Mouse (Mus musculus) megakaryocyte, embryonic 14.5 days (primary cell): Measurements from ENCODE around the gene Gpr137. TPM values are rescaled to one million over a fixed set of nuclear protein-coding genes. Genes with fewer than 3 reads are reported as not detected.
"Not testable (repeated sequence)": the region's sequence is repeated elsewhere in the genome, so short reads cannot be mapped to it uniquely, and the experiment has no call there.

Source experiments
- H3K27me3 ChIP-seq: replicated peaks from 2 replicates; pipeline ENCODE3; 2012; ENCODE audit warnings: inconsistent platforms
- H3K36me3 ChIP-seq: replicated peaks from 2 replicates; pipeline ENCODE3; 2012; ENCODE audit warnings: low read length, inconsistent platforms, mixed read lengths
- H3K4me1 ChIP-seq: 2 replicates; pipeline ENCODE4 v1.6.1; 2012; ENCODE audit warnings: inconsistent platforms
- H3K4me3 ChIP-seq: replicated peaks from 2 replicates; pipeline ENCODE3; 2012; ENCODE audit warnings: moderate library complexity, mild to moderate bottlenecking, inconsistent platforms
- H3K9me3 ChIP-seq: 2 replicates; pipeline ENCODE4 v1.6.1; 2012; ENCODE audit warnings: inconsistent platforms
- FLI1 ChIP-seq: IDR thresholded peaks from 2 replicates; pipeline ENCODE4 v1.6.1; 2012; ENCODE audit warnings: low read length, inconsistent platforms, mixed read lengths
- GATA1 ChIP-seq: IDR thresholded peaks from 3 replicates; pipeline ENCODE4 v1.6.1; 2012; ENCODE audit warnings: mixed read lengths, low read length, inconsistent platforms, borderline replicate concordance
- polyA plus RNA-seq: library from polyadenylated mRNA; stranded (reverse); fragments of >175 nt; gene quantifications from 2 replicates; pipeline ENCODE4 v1.2.3, GENCODE M21; 2012; ENCODE audit warnings: low replicate concordance; ENCODE audit not compliant: insufficient read depth

Gene Gpr137
- polyA plus RNA-seq, 1 experiment, result 118 TPM

DNA sequence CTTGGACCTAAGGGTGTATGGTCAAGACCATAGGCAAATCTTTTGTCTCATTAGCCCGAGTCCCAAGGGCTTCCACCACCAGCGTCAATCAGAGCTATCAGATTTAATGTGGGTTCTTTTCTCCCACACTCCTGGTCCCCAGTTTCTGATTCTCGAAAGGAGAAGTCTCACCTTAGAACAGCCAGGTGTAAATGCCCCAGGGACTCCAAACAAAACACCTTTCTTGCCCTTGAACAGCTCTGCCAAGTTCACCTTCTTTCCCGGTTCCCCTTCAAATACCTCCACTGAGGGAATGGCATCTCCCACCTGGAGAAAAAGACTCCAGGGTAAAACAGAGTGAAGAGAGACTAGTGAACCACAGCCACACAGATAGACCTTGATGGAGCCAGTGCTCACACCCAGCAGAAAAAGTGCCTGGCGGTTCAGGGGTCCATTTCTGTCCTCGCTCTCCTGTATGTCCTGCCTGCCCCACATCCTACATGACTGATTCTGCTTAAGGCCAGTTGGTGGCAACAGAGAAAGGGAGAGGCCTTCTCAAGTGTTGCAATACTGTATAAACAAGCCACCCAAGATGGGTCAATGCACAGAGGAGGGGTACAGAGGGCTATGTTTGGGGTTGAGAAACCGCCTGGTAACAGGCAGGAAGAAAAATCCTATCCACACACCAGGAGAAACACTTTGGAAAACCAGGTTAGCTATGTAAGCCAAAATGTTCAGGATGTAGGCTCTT lies 34.3 kb downstream of the Gpr137 start:
- Histone ChIP-seq H3K27me3 (no peaks in the 10 kb centered on the region), H3K9me3 (no peaks in the 10 kb centered on the region), H3K4me1 (peaks cover 68% of the 10 kb centered on the region), H3K4me3 (peak overlapping the region; percentile 99), H3K36me3 (peaks cover 71% of the 10 kb centered on the region)
- no peak for TF ChIP-seq FLI1
- no peak for TF ChIP-seq GATA1

DNA sequence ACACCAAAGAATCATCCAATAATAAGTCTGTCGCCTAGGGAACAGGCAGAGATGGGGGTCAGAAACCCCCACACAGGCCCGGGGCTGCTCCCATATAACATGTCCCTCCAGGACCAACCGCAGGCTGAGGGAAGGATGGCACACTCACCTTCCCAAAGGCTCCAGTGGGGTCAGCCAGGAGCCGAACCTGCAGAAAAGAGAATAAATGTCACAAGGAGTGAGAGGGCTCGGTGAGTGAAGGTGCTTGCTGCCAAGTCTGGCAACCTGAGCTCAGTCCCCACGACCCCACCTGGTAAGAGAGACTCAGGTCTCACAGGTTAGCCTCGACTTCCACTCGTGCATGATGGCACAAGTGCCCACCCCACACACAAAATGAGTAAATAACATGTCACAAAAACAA lies 35.2 kb downstream of the Gpr137 start:
- Histone ChIP-seq H3K4me3 (peak overlapping the region; percentile 99), H3K4me1 (peaks cover 68% of the 10 kb centered on the region), H3K27me3 (no peaks in the 10 kb centered on the region), H3K36me3 (peaks cover 64% of the 10 kb centered on the region), H3K9me3 (no peaks in the 10 kb centered on the region)
- no peak for TF ChIP-seq GATA1
- no peak for TF ChIP-seq FLI1

DNA sequence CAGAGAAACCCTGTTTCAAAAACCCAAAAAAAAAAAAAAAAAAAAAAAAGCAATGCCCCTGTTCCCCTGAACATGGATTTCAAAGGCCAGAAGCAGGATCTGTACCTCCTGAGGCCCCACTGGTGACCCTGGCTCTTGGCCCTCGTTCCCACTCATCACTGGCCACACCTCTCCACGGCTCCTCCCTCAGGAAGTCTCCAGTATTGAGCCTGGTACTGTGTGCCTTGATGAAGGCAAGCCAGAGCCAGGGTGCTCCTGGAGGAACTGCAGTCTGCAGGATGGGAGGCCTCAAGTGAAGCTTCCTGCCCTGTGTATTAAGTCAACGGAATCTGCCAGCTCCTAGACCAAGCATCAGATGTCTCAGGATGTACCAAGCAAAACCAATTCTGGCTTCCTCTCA lies 36.1 kb downstream of the Gpr137 start:
- peaks cover 68% of the 10 kb centered on the region for H3K4me1 ChIP-seq
- no peaks in the 10 kb centered on the region for H3K27me3 ChIP-seq
- no peak overlapping the region for H3K4me3 ChIP-seq
- H3K9me3 ChIP-seq, result peaks cover 2% of the 10 kb centered on the region
- H3K36me3 ChIP-seq, result peaks cover 61% of the 10 kb centered on the region
- no peak for TF ChIP-seq GATA1
- TF ChIP-seq FLI1, result no peak

DNA sequence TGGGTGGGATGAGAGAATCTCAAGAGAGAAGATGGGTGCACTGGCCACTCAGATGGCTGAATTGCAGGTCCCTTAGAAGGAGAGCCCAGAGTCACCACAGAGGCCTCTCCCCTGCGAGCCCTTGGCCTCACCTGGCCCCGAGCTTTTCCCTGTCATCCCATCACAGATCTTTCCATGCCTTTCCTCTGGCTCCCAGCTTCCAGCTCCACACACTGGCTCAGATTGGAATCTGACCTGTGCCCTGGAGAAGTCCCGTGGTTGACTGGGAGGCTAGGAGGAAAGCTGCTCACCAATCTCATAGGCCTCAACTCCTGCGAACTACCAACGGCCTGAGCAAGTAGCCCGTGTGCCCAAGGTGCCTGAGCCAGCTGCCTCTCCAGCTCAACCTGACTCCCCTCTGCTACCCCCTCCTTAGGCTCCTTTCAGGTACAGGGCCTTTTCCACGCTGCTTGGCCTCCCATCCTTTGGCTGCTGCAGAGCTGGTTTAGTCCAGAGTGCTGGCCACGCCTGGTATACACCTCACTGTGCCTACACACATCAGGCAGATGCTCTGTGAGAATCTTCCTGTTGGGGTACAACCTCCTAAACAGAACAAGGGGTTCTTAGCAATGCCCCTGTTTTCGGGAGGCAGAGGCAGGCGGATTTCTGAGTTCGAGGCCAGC lies 36.7 kb downstream of the Gpr137 start:
- H3K4me3 ChIP-seq, result no peak overlapping the region
- peaks cover 5% of the 10 kb centered on the region for H3K9me3 ChIP-seq
- peaks cover 61% of the 10 kb centered on the region for H3K36me3 ChIP-seq
- H3K27me3 ChIP-seq, result no peaks in the 10 kb centered on the region
- H3K4me1 ChIP-seq, result peaks cover 66% of the 10 kb centered on the region
- TF ChIP-seq GATA1 (no peak), FLI1 (no peak)

DNA sequence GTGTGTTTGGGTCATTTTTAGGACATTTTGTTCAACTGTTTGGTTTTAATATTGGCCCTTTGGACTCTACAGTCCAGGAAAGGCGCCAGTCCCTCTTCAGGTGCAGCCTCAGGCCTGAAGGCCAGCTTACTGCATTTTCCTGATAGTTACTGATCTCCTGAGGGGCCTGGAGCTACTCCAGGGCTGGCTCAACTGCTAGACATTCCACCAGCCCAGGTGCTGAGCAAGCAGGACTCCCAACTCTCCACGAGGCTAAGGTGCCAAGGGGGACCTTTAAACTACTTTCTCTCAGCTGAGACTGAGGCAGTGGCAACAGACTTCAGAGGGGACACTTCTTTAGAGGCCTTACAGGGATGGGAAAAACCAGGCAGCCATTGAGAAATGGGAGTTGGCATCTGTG lies 37.4 kb downstream of the Gpr137 start:
- Histone ChIP-seq H3K9me3 (peaks cover 12% of the 10 kb centered on the region), H3K4me1 (peaks cover 62% of the 10 kb centered on the region), H3K4me3 (no peak overlapping the region), H3K36me3 (peaks cover 63% of the 10 kb centered on the region), H3K27me3 (no peaks in the 10 kb centered on the region)
- TF ChIP-seq FLI1 (no peak), GATA1 (no peak)

DNA sequence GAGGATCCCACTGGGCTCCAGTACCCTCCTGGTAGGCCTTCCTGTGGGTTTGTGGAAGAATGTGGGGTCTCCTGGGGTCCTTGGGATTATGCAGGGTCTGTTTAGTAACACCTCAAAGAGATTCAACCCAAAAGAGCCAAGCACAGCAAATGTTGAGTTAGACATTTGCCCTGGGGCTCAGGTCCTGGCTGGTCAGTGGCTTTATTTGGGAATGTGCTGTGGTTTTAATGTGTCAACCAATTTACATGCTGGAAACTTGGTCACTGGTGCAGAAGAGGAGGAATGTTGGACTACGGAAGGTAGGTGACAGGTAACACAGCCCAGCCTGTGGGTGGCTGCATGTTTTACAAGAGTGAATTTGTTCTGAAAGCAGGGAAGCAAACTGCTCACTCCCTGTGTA lies 39.2 kb downstream of the Gpr137 start:
- Histone ChIP-seq H3K4me1 (peaks cover 57% of the 10 kb centered on the region), H3K4me3 (no peak overlapping the region), H3K36me3 (peaks cover 60% of the 10 kb centered on the region), H3K27me3 (peaks cover 3% of the 10 kb centered on the region), H3K9me3 (peaks cover 19% of the 10 kb centered on the region)
- TF ChIP-seq FLI1 (no peak), GATA1 (no peak)

DNA sequence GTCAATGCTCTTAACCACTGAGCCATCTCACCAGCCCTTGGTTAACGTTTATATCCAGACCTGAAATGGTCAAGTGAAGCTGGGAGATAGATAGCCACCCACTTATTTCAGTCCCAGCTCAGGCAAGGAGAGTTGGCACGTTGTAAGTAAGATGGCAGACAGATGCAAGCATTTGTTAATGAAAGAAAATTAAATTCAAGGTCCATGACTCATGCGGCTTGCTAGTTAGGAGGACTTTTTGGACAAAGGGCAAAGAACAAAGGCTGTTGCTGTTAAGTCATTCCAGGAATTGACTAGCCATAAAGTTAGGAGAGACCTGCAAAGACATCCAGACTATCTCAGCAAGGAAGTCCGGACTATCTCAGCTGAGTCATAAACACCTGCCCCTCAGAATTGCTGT lies 42.6 kb downstream of the Gpr137 start:
- H3K4me1 ChIP-seq, result peaks cover 25% of the 10 kb centered on the region
- peaks cover 26% of the 10 kb centered on the region for H3K36me3 ChIP-seq
- TF ChIP-seq GATA1, result no peak
- no peak for TF ChIP-seq FLI1
- no peak overlapping the region for H3K4me3 ChIP-seq
- peaks cover 36% of the 10 kb centered on the region for H3K9me3 ChIP-seq
- H3K27me3 ChIP-seq, result peaks cover 3% of the 10 kb centered on the region

DNA sequence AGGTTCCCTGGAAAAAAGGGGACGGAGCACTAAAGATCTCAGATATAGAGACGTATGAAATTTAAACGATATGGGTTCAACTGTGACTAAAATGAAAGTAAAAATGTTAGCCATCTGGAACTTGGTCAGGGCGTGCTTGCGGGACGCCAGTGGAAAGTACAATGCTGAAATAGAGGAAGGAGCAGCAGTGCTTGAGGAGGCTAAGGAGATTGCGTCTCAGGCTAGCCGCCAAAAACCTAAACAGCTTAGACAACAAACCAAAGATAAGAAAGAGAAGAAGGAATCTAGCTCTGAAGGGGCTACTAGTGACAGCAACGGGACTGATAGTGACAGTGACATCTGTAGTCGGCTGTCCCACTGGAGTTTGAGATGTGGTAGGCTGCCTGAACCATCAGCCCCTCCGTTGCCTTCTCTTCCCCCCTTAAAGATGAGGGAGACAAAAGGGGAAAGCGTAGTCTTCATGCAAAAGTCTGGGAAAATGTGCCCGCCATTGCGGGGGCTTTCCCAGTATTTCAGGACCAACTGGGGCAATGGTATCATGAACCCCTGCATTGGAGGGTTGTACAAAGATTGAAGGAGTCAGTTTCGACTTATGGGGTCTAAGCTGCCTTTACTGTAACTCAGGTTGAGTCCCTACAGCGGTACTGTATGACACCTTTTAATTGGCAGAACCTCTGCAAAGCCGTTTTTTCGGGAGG lies 46.5 kb downstream of the Gpr137 start:
- H3K36me3 ChIP-seq, H3K27me3 ChIP-seq, H3K4me3 ChIP-seq: not testable (repeated sequence)
- Histone ChIP-seq H3K4me1 (peaks cover 12% of the 10 kb centered on the region), H3K9me3 (peaks cover 31% of the 10 kb centered on the region)

DNA sequence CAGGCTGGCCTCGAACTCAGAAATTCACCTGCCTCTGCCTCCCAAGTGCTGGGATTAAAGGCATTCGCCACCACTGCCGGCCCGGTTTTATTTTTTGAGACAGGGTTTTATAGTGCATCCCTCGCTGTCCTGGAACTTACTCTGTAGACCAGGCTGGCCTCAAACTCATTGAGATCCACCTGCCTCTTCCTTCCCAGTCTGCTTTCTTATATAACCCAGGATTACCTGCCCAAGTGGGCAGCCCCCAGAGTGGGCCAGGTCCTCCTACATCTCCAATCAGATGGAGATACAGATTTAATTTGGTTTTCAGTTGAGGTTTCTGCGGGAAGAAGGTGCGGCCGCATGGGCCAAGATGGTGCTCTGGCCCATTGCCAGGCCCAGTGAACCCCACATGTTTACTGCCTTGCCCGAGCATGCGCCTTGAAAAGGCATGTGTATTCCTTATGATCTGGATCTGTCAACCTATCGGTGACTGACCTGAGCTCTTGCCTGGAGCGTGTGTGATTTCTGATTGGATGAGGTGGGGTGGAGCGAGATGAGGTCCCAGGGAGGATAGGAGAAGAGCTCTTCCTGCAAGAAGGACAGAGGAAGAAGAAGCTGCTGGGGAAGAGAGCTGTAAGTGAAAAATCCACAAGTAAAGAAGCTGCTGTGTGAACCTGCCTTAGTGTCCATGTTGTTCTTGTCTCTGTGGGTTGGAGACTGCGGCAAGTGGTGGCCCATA lies 48.4 kb downstream of the Gpr137 start:
- Histone ChIP-seq H3K36me3 (no peaks in the 10 kb centered on the region), H3K4me3 (no peak overlapping the region), H3K9me3 (peaks cover 20% of the 10 kb centered on the region), H3K4me1 (peaks cover 12% of the 10 kb centered on the region), H3K27me3 (peaks cover 3% of the 10 kb centered on the region)
- TF ChIP-seq FLI1, result no peak
- TF ChIP-seq GATA1, result no peak
